Mouse (Mus musculus) embryonic facial prominence, embryonic 14.5 days (tissue): ENCODE data around the gene Rapgef4. TPM values are rescaled to one million over a fixed set of nuclear protein-coding genes. Genes with fewer than 3 reads are reported as not detected.

Experiments used
- ATAC-seq: fragments of 200-750 bp; cut with Nextera tagmentation; 2 replicates; pipeline ENCODE4 v1.8.0; 2017; ENCODE audit warnings: low read depth, moderate number of reproducible peaks, moderate TSS enrichment
- DNase-seq: peaks from one replicate; pipeline ENCODE4 v3.0.0-alpha.2; 2015; ENCODE audit warnings: low spot score
- H3K27ac ChIP-seq: fragments of 300-500 bp; sonication (generic); replicated peaks from 2 replicates; pipeline ENCODE4 v1.5.1; 2014; ENCODE audit warnings: low read depth, mild to moderate bottlenecking, low read length, moderate library complexity
- H3K27me3 ChIP-seq: fragments of 300-500 bp; sonication (generic); replicated peaks from 2 replicates; pipeline ENCODE4 v1.6.1; 2014; ENCODE audit warnings: low read length; ENCODE audit not compliant: control insufficient read depth, insufficient read depth
- H3K36me3 ChIP-seq: fragments of 300-500 bp; sonication (generic); 2 replicates; pipeline ENCODE4 v1.6.1; 2014; ENCODE audit warnings: low read length, mixed read lengths; ENCODE audit not compliant: control insufficient read depth, insufficient read depth
- H3K4me1 ChIP-seq: fragments of 300-500 bp; sonication (generic); 2 replicates; pipeline ENCODE4 v1.6.1; 2014; ENCODE audit warnings: antibody characterized with exemption, low read length; ENCODE audit not compliant: control insufficient read depth, insufficient read depth
- H3K4me2 ChIP-seq: fragments of 300-500 bp; sonication (generic); 2 replicates; pipeline ENCODE4 v1.6.1; 2014; ENCODE audit warnings: low read depth, mild to moderate bottlenecking, low read length, moderate library complexity, mixed read lengths
- H3K4me3 ChIP-seq: fragments of 300-500 bp; sonication (generic); 2 replicates; pipeline ENCODE4 v1.5.1; 2014; ENCODE audit warnings: low read depth, mild to moderate bottlenecking, low read length
- H3K9ac ChIP-seq: fragments of 300-500 bp; sonication (generic); 2 replicates; pipeline ENCODE4 v1.6.1; 2014; ENCODE audit warnings: low read depth, mild to moderate bottlenecking, low read length, moderate library complexity, mixed read lengths
- H3K9me3 ChIP-seq: fragments of 300-500 bp; sonication (generic); 2 replicates; pipeline ENCODE4 v1.6.1; 2016; ENCODE audit warnings: low read length; ENCODE audit not compliant: control insufficient read depth
- WGBS: fragments of 180-500 bp; shearing (Covaris S2); extraction: QIAGEN DNeasy Blood & Tissue Kit; methylation state at CpG from one replicate; pipeline ENCODE4 v1.1.7; 2014; 5-methylcytosine and 5-hydroxymethylcytosine counted together
- polyA plus RNA-seq: library from polyadenylated mRNA; unstranded; fragments of >200 nt; fragmentation: Nextera tagmentation; extraction: Ambion mirVana; gene quantifications from 2 replicates; pipeline ENCODE4 v1.2.1, GENCODE M21; 2014

Rapgef4 gene
- polyA plus RNA-seq, 1 experiment from 2014 or later, result 2.6 TPM

- WGBS, result 54% methylated on average over 12 of the region's 12 CpGs
- Histone ChIP-seq H3K4me1 (peaks cover 25% of the 10 kb centered on the region), H3K9ac (no peak overlapping the region), H3K4me3 (no peak overlapping the region), H3K4me2 (no peak overlapping the region), H3K27me3 (no peaks in the 10 kb centered on the region), H3K27ac (no peak overlapping the region), H3K36me3 (no peaks in the 10 kb centered on the region), H3K9me3 (no peaks in the 10 kb centered on the region)
- ATAC-seq (no peak), DNase-seq (no peak)
Measured at GRCm38 (mm10) chr2:72242910-72243675, 262.1 kb downstream of the Rapgef4 start.

GRCm38 (mm10) chr2:72245631-72246030 is 264.6 kb downstream of the Rapgef4 start:
- peak; percentile 60 for DNase-seq
- Histone ChIP-seq H3K27me3 (no peaks in the 10 kb centered on the region), H3K36me3 (no peaks in the 10 kb centered on the region), H3K9ac (no peak overlapping the region), H3K9me3 (no peaks in the 10 kb centered on the region), H3K4me1 (peaks cover 8% of the 10 kb centered on the region; the same call in 1 of the 2 replicates), H3K27ac (no peak overlapping the region), H3K4me3 (no peak overlapping the region), H3K4me2 (no peak overlapping the region)
- WGBS, result 62% methylated on average over 4 of the region's 4 CpGs
- ATAC-seq, result no peak

GRCm38 (mm10) chr2:72246376-72246775 is 265.3 kb downstream of the Rapgef4 start:
- no peaks in the 10 kb centered on the region for H3K27me3 ChIP-seq
- H3K9me3 ChIP-seq, result no peaks in the 10 kb centered on the region
- no peak overlapping the region for H3K4me3 ChIP-seq
- no peak overlapping the region for H3K27ac ChIP-seq
- no peaks in the 10 kb centered on the region for H3K36me3 ChIP-seq
- no peak for ATAC-seq
- 89% methylated on average over 9 of the region's 11 CpGs for WGBS
- no peak overlapping the region for H3K4me2 ChIP-seq
- H3K9ac ChIP-seq, result no peak overlapping the region
- H3K4me1 ChIP-seq, result peaks cover 8% of the 10 kb centered on the region; the same call in 1 of the 2 replicates
- no peak for DNase-seq

- DNase-seq (no peak), ATAC-seq (no peak)
- H3K4me2 ChIP-seq, result no peak overlapping the region
- no peaks in the 10 kb centered on the region for H3K4me1 ChIP-seq
- H3K9ac ChIP-seq, result no peak overlapping the region
- H3K27me3 ChIP-seq, result no peaks in the 10 kb centered on the region
- WGBS, result 83% methylated on average over 6 of the region's 6 CpGs
- H3K27ac ChIP-seq, result no peak overlapping the region
- no peak overlapping the region for H3K4me3 ChIP-seq
- H3K9me3 ChIP-seq, result no peaks in the 10 kb centered on the region
- no peaks in the 10 kb centered on the region for H3K36me3 ChIP-seq
Measured at GRCm38 (mm10) chr2:72247819-72248218, 266.8 kb downstream of the Rapgef4 start.

GRCm38 (mm10) chr2:72252510-72253505 is 271.8 kb downstream of the Rapgef4 start:
- DNase-seq, result no peak
- ATAC-seq, result no peak; the same call in 1 of the 2 replicates
- no peak overlapping the region for H3K4me3 ChIP-seq
- H3K27me3 ChIP-seq, result no peaks in the 10 kb centered on the region
- H3K27ac ChIP-seq, result no peak overlapping the region
- H3K36me3 ChIP-seq, result no peaks in the 10 kb centered on the region
- peaks cover 22% of the 10 kb centered on the region for H3K4me1 ChIP-seq
- H3K9ac ChIP-seq, result no peak overlapping the region
- 59% methylated on average over 18 of the region's 18 CpGs for WGBS
- H3K4me2 ChIP-seq, result no peak overlapping the region
- no peaks in the 10 kb centered on the region for H3K9me3 ChIP-seq

- Histone ChIP-seq H3K27ac (peak overlapping the region; percentile 53; the same call in 1 of the 2 replicates), H3K9me3 (no peaks in the 10 kb centered on the region), H3K4me1 (peaks cover 22% of the 10 kb centered on the region), H3K27me3 (no peaks in the 10 kb centered on the region), H3K9ac (no peak overlapping the region), H3K4me3 (no peak overlapping the region), H3K4me2 (peak overlapping the region; percentile 46; the same call in 1 of the 2 replicates), H3K36me3 (no peaks in the 10 kb centered on the region)
- DNase-seq (peak; percentile 63), ATAC-seq (no peak)
- 54% methylated on average over 4 of the region's 4 CpGs for WGBS
Measured at GRCm38 (mm10) chr2:72253882-72254281, 272.8 kb downstream of the Rapgef4 start.

- 27% methylated on average over 14 of the region's 14 CpGs for WGBS
- Histone ChIP-seq H3K9me3 (no peaks in the 10 kb centered on the region), H3K27ac (peak overlapping the region; percentile 53), H3K4me3 (no peak overlapping the region), H3K36me3 (no peaks in the 10 kb centered on the region), H3K4me2 (peak overlapping the region; percentile 46), H3K4me1 (peaks cover 22% of the 10 kb centered on the region), H3K27me3 (no peaks in the 10 kb centered on the region), H3K9ac (peak overlapping the region; percentile 49; the same call in 1 of the 2 replicates)
- ATAC-seq (peak; percentile 71), DNase-seq (peak; percentile 76)
Measured at GRCm38 (mm10) chr2:72254813-72255582, 274.0 kb downstream of the Rapgef4 start.

GRCm38 (mm10) chr2:72260704-72261103 is 279.7 kb downstream of the Rapgef4 start:
- 90% methylated on average over 1 of the region's 1 CpGs for WGBS

More at GRCm38 (mm10) chr2:72260704-72261103, 279.7 kb downstream of the Rapgef4 start:
- no peaks in the 10 kb centered on the region for H3K27me3 ChIP-seq
- H3K4me2 ChIP-seq, result no peak overlapping the region
- ATAC-seq, result no peak
- H3K9me3 ChIP-seq, result no peaks in the 10 kb centered on the region
- no peaks in the 10 kb centered on the region for H3K36me3 ChIP-seq
- peaks cover 4% of the 10 kb centered on the region; the same call in 1 of the 2 replicates for H3K4me1 ChIP-seq
- DNase-seq, result no peak
- no peak overlapping the region for H3K4me3 ChIP-seq
- H3K27ac ChIP-seq, result no peak overlapping the region
- H3K9ac ChIP-seq, result no peak overlapping the region
